Mouse (Mus musculus) layer of hippocampus, postnatal 14 days (tissue): ENCODE measurements around the gene Inpp5f. TPM values are rescaled to one million over a fixed set of nuclear protein-coding genes. Genes with fewer than 3 reads are reported as not detected.
"Not testable (repeated sequence)": the region's sequence is repeated elsewhere in the genome, so short reads cannot be mapped to it uniquely, and the experiment has no call there.

Experiments used
- DNase-seq, 2 experiments: peaks; one replicate each; pipeline ENCODE4 v3.0.0; 2021 to 2022; ENCODE audit warnings: low spot score in 2 of 2, mixed read lengths in 1 of 2
- long read RNA-seq, 2 experiments: library from polyadenylated mRNA; stranded (forward); transcript quantifications; one replicate each; pipeline ENCODE4 v2.0.0; 2021
- total RNA-seq, 2 experiments: library from RNA; stranded (reverse); gene quantifications; 2 replicates each; pipeline ENCODE4 v1.2.3; 2021

Gene Inpp5f
- 100 to 1,000 TPM; 246 to 261 TPM for total RNA-seq
- long read RNA-seq, experiment 1, full-length matches to known transcripts, result 29 of 104 reads
- long read RNA-seq, experiment 1, partial matches to known transcripts, result 7 of 104 reads
- long read RNA-seq, experiment 1, other reads (novel, unspliced or antisense), result 68 of 104 reads
- long read RNA-seq, experiment 2, full-length matches to known transcripts, result 28 of 103 reads
- long read RNA-seq, experiment 2, partial matches to known transcripts, result 73 of 103 reads
- long read RNA-seq, experiment 2, other reads (novel, unspliced or antisense), result 2 of 103 reads

GRCm38 (mm10) chr7:128610897-128611798 is at the start of gene Inpp5f:
Gene Inpp5f (plus strand): TSS chr7:128611328.
- DNase-seq, result peak; percentile 92 to 98

DNA sequence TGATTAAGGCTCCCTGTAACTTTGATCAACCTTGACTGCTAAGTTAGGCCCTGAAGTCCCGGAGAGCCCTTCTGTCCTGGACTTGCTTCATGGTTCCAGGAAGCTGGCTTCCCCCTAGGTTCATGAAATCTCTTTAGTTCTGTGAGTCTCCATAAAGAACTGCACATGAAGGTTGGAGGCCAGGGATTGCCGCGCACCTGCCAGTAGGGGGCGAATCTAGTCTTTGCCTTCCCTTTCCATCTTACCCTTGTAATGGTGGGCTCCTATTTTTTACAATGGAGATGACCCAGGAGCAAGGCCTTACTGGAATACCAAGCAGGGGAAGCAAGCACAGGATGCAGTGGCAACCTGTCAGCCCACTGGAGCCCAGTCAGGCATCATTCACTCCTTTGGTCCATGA is 47.8 kb upstream of the Inpp5f start:
- no peak for DNase-seq

- DNase-seq, result no peak
These were observed 44.8 kb upstream of the Inpp5f start for GRCm38 (mm10) chr7:128566311-128566710.

- no peak for DNase-seq
These were observed 43.4 kb upstream of the Inpp5f start for GRCm38 (mm10) chr7:128567561-128568244.

DNA sequence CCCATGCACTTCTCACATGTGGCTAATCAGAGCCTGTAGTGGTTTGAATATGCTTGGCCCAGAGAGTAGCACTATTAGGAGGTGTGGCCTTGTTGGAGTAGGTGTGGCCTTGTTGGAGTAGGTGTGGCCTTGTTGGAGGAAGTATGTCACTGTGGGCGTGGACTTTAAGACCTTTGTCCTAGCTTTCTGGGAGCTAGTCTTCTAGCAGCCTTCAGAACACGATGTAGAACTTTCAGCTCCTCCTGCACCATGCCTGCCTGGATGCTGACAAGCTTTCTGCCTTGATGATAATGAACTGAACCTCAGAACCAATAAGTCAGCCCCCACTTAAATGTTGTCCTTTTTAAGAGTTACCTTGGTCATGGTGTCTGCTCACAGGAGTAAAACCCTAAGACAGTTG is 41.7 kb upstream of the Inpp5f start:
- DNase-seq, result not testable (repeated sequence)

GRCm38 (mm10) chr7:128569987-128570656 is 41.0 kb upstream of the Inpp5f start:
- no peak for DNase-seq

DNA sequence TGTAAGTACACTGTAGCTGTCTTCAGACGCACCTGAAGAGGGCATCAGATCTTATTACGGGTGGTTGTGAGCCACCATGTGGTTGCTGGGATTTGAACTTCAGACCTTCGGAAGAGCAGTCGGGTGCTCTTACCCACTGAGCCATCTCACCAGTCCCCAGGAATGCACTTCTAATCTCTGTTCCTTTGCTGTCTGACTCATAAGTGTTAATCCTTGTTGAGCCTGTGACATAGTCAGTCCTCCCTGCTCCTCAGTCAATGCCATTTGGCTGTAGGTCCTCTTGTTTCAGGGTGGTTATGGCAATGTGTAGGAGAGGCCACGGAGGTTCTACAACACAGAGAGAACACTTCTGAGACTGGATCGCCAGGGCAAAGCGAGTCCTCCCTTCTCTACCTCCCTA is 40.5 kb upstream of the Inpp5f start:
- DNase-seq, result not testable (repeated sequence)

DNA sequence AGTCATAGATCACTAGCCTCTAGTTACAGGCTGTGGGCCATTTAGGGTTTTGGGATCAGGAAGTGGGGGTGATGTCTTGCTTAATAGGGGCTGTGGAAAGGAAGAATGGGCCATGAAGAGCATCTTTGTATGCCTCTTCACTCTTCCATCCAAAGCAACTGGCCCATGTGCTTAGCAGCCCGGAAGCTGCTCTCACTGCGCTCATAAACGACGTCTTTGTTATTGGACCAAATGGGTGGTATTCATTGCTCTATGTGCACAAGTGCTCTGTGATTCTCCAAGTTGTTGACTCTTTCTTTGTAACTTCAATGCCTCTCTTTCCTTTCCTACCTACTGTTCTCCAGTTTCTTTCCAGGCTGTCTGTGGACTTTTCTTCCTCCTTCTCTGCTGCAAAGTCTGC is 39.1 kb upstream of the Inpp5f start:
- DNase-seq, result no peak

- no peak for DNase-seq
These were observed 35.9 kb upstream of the Inpp5f start for GRCm38 (mm10) chr7:128575211-128575610.

GRCm38 (mm10) chr7:128575794-128576193 is 35.3 kb upstream of the Inpp5f start:
- no peak for DNase-seq

- DNase-seq, result no peak
These were observed 33.5 kb upstream of the Inpp5f start for GRCm38 (mm10) chr7:128577607-128578006.

GRCm38 (mm10) chr7:128578199-128578945 is 32.8 kb upstream of the Inpp5f start:
- no peak for DNase-seq

GRCm38 (mm10) chr7:128579381-128579780 is 31.7 kb upstream of the Inpp5f start:
- no peak for DNase-seq

DNA sequence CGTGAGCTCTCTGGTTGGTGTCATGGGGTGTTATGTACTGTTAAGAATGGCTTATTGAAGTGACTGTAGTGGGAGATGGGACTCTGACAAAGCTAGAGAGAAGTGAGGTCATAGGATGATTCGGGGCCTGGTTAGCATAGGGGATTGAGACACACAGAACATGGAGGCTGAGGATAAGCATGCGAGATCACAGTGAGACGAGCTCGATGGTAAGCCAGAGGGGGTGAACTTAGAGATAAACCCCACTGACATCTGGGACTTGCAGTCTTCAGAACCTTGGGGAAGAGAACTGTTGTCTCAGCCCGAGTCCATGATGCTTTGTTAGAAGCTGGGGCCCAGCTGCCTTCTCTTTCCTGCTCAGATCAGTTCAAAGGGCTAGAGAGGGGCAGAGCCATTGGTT is 30.8 kb upstream of the Inpp5f start:
- DNase-seq, result no peak

GRCm38 (mm10) chr7:128581864-128582484 is 29.2 kb upstream of the Inpp5f start:
- DNase-seq, result peak in 1 of 2 experiments; percentile 20

- peak; percentile 37 to 68 for DNase-seq
These were observed 27.7 kb upstream of the Inpp5f start for GRCm38 (mm10) chr7:128583213-128583948.

GRCm38 (mm10) chr7:128587334-128587933 is 23.7 kb upstream of the Inpp5f start:
- DNase-seq, result no peak

DNA sequence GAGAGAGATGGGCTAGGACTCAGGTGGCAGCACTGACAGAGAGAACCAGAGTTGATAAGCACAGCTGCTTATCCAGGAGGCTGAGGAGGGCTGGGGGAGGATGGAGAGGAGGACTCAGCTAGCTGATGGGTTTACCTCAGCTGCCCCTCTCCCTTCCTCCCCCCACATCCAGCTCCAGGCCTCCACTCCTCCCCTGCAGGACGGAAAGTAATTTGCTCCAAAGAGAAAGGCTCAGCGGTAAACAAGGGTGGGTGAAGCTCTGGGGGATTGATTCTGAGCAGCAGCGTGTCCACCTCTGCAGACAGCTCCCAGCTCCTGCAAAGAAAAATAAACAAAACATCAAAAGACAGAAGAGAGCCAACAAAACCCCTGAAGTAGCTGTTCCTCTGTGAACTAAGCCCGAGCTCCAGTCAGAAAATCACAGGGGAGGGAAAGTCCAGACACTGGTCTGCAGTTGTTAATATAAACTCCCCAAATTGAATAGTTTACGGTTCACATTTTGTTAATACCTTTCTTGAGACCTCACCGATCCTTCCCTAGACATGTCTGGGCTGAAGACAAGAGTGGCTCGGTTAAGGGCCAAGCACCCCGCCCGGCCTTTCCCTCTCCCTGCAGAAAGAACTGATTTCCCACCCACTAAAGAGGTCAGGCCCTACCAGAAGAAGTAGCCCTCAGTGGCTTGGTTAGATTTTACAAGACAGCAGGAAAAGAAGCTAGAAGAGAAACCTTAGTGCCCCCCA is 19.6 kb upstream of the Inpp5f start:
- peak; percentile 26 to 40 for DNase-seq
